Mouse (Mus musculus) ovary, postnatal 36 days (tissue): ENCODE data around the gene Zfp414.

Experiments
- DNase-seq: peaks from one replicate; pipeline ENCODE4 v3.0.0; 2022; ENCODE audit warnings: low spot score, mixed read lengths

Gene Zfp414

DNA sequence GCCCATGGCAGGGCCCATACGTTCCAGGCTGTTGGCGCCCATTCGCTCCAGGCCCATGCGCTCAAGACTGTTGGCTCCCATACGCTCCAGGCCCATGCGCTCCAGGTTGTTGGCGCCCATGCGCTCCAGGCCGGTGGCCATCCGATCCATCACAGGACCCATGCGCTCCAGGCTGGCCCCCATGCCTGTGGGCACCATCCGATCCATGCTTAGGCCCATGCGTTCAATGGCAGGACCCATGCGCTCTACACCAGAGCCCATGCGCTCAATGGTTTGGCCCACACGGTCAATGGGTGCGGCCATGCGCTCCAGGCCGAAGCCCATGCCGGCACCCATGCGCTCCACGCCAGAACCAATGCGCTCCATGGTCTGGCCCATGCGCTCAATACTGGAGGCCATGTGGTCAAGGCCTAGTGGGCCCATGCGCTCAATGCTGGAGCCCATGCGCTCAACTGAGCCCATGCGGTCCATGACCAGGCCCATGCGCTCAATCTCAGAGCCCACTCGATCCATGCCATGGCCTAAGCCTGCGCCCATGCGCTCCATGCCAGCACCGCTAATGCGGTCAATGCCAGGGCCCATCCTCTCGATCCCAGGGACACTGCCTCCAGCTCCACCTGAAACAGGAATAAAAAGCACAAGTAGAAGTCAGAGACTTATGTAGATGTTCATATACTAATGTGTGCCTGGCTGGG lies 21.0 kb downstream of the Zfp414 start:
- DNase-seq: no peak

DNA sequence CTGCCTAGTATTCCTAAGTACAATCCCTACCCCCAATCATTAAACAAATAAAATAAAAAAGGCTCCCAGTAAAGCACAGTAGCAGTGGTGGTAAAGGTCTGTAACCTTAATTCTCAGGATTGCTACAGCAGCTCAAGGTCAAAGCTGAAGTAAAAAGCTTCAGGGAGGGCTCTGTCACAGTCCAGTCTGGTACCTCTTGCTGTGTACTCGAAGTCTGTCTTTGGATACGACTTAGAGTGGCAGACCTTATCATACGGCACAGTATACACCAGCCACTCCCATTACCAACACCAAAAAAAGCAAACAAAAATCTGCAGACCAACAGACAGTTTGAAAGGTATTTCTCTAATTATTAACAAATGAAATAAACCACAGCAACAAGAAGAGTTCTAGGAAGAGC lies 37.9 kb downstream of the Zfp414 start:
- DNase-seq: no peak

- no peak for DNase-seq
These were observed 40.8 kb downstream of the Zfp414 start for GRCm38 (mm10) chr17:33669681-33670080.

DNA sequence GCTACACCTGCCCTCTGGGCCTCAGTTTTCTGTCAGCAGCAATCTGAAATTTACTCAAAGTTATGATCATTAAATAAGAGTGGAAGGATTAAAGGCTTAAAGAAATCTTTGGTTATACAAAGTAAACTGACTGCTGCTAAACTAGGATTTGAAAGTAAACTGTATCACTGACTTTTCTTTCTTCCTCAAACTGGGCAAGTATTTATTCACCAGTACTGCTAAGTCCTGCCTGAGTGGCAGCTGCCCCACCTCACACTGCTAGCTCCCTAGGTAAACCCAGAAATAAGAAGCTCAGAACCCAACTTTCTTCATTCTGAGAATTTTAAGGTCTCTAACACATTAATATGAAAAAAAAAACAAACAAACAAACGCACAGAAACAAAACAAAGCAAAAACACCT lies 44.9 kb downstream of the Zfp414 start:
- no peak for DNase-seq

GRCm38 (mm10) chr17:33675452-33675851 lies 46.6 kb downstream of the Zfp414 start:
- no peak for DNase-seq

GRCm38 (mm10) chr17:33676086-33676485 lies 47.2 kb downstream of the Zfp414 start:
- DNase-seq: no peak

DNA sequence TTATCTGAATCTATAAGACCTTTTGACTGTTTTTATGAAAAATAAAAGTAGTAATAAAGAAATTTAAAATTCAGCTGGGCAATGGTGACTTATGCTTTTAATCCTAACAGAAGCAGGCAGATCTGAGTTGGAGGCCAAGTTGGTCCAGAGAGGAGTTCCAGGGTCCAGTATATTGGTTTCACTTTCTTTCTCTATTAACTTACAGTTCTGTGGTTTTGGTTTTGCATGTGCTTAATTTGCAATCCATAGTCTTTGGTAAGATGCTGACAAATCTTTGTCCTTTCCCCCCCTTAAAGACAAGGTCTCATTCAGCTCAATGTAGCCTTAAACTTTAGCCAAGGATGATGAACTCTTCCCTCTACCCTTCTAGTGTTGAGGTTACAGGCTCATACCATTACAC lies 49.9 kb downstream of the Zfp414 start:
- no peak for DNase-seq
